Mouse (Mus musculus) lung, adult 2 months (tissue): ENCODE data around the gene Slc17a7.

Experiments used
- CTCF ChIP-seq: fragments of 200-500 bp; IDR thresholded peaks from 2 replicates; pipeline ENCODE4 v1.5.1; 2011; ENCODE audit warnings: mild to moderate bottlenecking, low read length, control low read depth; ENCODE audit not compliant: insufficient read depth
- POLR2A ChIP-seq: fragments of 200-500 bp; IDR thresholded peaks from 2 replicates; pipeline ENCODE4 v1.6.1; 2011; ENCODE audit warnings: low read depth, mild to moderate bottlenecking, control low read depth, low read length, borderline replicate concordance; ENCODE audit errors: extremely low read depth

DNA sequence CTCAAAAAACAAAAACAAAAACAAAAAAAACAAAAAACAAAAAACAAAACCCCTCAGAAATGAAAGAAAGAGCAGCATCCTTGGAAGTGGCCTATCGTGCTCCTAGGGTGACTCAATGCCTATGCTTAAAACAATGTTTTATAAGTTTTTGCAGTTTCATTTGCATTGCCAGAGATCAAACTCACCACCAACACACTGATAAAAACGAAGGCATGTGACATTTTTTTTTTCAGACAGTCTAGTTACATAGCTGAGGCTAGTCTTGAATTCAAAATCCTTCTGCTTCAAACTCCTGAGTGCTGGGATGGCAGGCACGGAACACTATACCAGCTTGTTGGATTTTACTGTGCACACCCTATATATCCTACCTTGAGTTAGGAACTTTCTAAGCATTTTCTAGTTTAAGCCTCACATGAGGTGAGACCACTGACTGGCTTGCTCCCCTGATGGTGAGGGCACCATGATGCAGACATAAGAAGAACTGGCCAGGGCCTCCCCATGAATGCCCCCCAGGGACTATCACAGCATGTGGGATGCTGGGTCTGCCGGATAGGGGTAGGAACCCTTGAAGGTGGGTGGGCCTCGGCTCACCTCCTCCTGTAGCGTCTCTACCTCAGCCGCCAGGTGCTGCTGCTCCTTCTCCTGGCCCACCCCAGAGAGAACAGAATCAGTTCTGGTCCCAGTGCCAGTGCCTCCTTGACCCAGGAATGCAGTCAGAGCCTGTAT is 29.0 kb downstream of the Slc17a7 start:
- TF ChIP-seq POLR2A (no peak), CTCF (no peak)
